Comparison of ENCODE assay signal across 8 mouse cellular contexts in genomic region chr1:125559721-125560120, GRCm38 (mm10). TPM values are rescaled to one million over a fixed set of nuclear protein-coding genes. Genes with fewer than 3 reads are reported as not detected.
DNase-seq lines count a peak whose midpoint lies in the region; ATAC-seq lines count a peak whose summit lies in the region.

No protein-coding gene starts in this region.

- peak overlapping the region; percentile 79 for H3K27ac ChIP-seq in neural tube, embryonic 11.5 days (ENCODE audit: low read depth, low read length)
- H3K27ac ChIP-seq in liver, embryonic 12.5 days, result peak overlapping the region; percentile 84

- H3K36me3 ChIP-seq in neural tube, embryonic 11.5 days (ENCODE audit: control insufficient read depth, insufficient read depth, low read length), result no peaks in the 10 kb centered on the region
- H3K36me3 ChIP-seq in liver, embryonic 12.5 days, result no peaks in the 10 kb centered on the region

- peak overlapping the region; percentile 65 for H3K4me3 ChIP-seq in neural tube, embryonic 11.5 days (ENCODE audit: low read depth, low read length)
- peak overlapping the region; percentile 77 for H3K4me3 ChIP-seq in liver, embryonic 12.5 days

- peak overlapping the region; percentile 62 for H3K4me2 ChIP-seq in neural tube, embryonic 11.5 days (ENCODE audit: low read depth)
- peak overlapping the region; percentile 97 for H3K4me2 ChIP-seq in liver, embryonic 12.5 days

- peak overlapping the region; percentile 73 for H3K9ac ChIP-seq in neural tube, embryonic 11.5 days (ENCODE audit: low read length)
- peak overlapping the region; percentile 79 for H3K9ac ChIP-seq in liver, embryonic 12.5 days

- DNase-seq in cerebellum, adult 9-11 months, result no peak
- DNase-seq in neural tube, embryonic 11.5 days (ENCODE audit: low spot score), result no peak
- no peak for DNase-seq in neural tube, embryonic 10.5 days (ENCODE audit: extremely low spot score, low spot score)
- DNase-seq in adrenal gland, adult 18-20 months (ENCODE audit: low spot score in 2 of 2), result no peak
- DNase-seq in embryo, embryonic 9.5 days (ENCODE audit: extremely low spot score), result no peak
- no peak for DNase-seq in left cerebral cortex, postnatal 36 days (ENCODE audit: low spot score in 2 of 2)

- H3K9me3 ChIP-seq in neural tube, embryonic 11.5 days (ENCODE audit: control insufficient read depth, low read length), result no peaks in the 10 kb centered on the region
- H3K9me3 ChIP-seq in liver, embryonic 12.5 days (replicated peaks), result no peaks in the 10 kb centered on the region

- WGBS in neural tube, embryonic 11.5 days, result 21% methylated on average over 2 of the region's 2 CpGs
- WGBS in liver, embryonic 12.5 days (ENCODE audit: insufficient replicate concordance), result 23% methylated on average over 2 of the region's 2 CpGs

- ATAC-seq in cerebellum, adult (ENCODE audit: insufficient number of reproducible peaks, low FRiP score, low TSS enrichment), result 0 out of 2 replicates have a peak, but pooled peaks have one; percentile 0
- ATAC-seq in neural tube, embryonic 11.5 days (ENCODE audit: insufficient read depth, low FRiP score, low TSS enrichment), result peak; percentile 0; the same call in 1 of the 2 replicates
- ATAC-seq in liver, embryonic 12.5 days, result no peak

- intact Hi-C loops in left cerebral cortex, postnatal 36 days (cut with DNase I), result loop anchor here (1.0 to 10.0 kb wide), 3 partner anchors 107 to 155 kb away; partner anchors contain the start of gene Actr3

- H3K4me1 ChIP-seq in neural tube, embryonic 11.5 days (ENCODE audit: control insufficient read depth, insufficient read depth, low read length), result no peaks in the 10 kb centered on the region
- H3K4me1 ChIP-seq in liver, embryonic 12.5 days, result peaks cover 30% of the 10 kb centered on the region

- H3K27me3 ChIP-seq in neural tube, embryonic 11.5 days (ENCODE audit: control insufficient read depth, insufficient read depth, low read length), result no peaks in the 10 kb centered on the region
- H3K27me3 ChIP-seq in liver, embryonic 12.5 days (replicated peaks), result no peaks in the 10 kb centered on the region

RNA-seq across cellular contexts. Expression of gene Slc35f5, which starts 0.7 kb away (rescaled TPM):
- 27.9 and 29.6 TPM in 2 replicates for polyA plus RNA-seq in neural tube, embryonic 11.5 days (2014; fragmentation: Nextera tagmentation; extraction: Ambion mirVana)
- polyA plus RNA-seq in liver, embryonic 12.5 days (2016; fragmentation: Nextera tagmentation; extraction: Ambion mirVana), result 20.7 and 22.0 TPM in 2 replicates
- total RNA-seq in adrenal gland, adult 18-20 months (2021), result 10 to 100 TPM; 32.1 to 36.7 TPM
- 10 to 100 TPM; 22.8 to 24.4 TPM for total RNA-seq in left cerebral cortex, postnatal 36 days (2021)
